Mouse (Mus musculus): ENCODE data around the gene Upp2.

The Upp2 gene

DNA sequence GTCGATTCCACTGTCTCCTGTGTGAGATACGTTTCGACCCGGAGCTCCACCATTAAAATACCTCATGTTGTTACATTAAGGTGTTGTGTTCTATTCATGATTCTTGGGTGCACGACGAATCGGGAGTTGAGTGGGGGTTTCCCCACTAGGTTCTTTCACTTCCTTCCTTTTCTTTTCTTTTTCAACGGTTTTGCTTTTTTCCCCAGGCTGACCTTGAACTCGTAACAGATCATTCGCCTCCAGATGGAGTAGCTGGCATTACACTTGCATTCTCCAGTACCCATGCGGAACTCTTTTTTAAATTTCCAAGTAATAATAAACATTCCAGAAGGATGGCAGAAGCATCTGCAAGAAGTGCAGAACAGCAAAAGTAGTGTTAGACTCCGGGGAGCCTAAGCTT, 58.1 kb downstream of the Upp2 start:
- no peak for DNase-seq

DNA sequence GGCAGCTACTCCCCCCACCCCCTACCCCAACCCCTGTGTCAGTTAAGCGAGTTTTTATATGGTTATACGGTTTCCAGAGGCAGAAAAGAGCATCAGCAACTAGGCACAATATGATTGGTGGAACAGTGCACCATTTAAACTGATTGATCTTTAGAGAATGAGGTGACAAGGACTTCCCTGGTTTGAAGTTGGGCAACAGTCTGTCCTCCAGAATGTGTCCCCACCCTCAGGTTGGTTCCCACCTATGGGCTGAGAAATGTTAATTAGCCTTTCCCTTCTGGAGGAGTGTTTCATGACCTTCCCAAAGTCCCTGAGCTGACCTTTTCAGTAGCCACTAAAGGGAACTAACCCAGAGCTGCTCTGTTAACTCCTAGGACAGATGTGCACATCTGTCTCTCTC, 58.6 kb downstream of the Upp2 start:
- no peak for DNase-seq

DNA sequence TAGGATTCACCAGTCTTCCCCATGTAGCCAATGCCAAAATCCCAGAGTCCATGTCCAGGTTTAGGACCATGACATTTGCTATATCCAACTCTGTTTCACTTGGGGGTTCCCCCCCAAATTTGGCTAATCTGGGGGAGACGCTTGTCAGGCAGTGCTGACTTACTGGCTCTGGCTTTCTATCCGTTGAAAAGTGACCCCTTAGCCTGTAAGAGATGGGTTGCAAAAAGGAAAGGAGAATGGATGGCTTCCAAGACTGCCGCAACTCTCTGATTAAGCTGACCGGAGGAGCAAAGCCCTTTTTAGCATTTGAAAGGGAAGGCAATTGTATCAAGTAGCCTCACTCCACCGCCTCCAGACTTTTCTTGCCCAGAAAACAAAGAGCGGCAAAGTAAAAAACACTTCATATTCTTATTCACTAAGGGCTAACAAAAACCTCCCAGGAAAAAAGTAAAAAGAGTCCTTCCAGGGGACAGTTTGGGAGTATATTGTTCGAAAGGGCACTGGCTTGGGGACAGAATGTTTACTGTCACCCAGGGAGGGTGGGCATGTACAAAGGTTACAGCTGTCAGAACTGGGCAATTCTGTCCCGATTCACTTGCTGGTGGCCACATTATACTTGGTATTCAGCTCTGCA, 59.2 kb downstream of the Upp2 start:
- no peak for DNase-seq

DNA sequence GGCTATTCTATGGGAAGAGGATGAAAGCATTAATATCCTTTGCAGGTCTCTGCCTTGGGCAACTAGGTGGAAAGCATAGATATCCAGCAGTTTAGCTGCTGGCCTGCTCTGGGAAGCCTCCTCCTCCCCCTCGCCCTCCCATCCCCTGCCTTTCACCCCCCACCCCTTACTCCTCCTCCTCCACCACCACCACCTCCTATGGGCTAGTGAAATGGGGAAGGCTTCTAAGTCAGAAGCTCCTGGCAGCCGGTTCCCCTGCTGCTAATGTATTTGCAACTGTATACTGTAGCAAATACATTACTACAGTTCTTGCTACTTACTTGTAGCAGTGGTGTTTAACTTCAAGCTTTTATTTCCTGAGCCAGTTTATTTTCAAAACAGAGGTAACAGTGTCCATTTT, 60.9 kb downstream of the Upp2 start:
- no peak for DNase-seq

- no peak for DNase-seq
Measured at GRCm38 (mm10) chr2:58628993-58629392, 61.9 kb downstream of the Upp2 start.

DNA sequence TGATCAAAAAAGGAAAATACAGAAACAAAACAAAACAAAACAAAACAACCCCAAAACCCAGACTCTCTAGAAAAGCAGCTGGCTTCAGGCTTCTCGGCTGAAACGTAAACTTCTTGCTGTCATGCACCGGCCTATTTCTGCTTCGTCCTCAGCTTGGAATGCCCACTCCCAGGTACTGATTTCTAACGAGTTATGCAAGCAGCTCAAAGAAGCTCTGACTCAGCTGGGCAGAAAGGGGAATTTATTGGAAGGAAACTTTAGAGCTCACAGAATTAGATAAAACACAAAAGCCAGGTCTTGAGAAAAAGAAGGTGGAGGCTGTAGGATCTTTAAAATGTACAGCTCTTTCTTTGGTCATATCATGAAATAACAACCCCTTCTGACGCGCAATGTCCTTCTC, 62.3 kb downstream of the Upp2 start:
- DNase-seq: no peak

GRCm38 (mm10) chr2:58633791-58634190, 66.7 kb downstream of the Upp2 start:
- no peak for DNase-seq

GRCm38 (mm10) chr2:58641761-58642555, 74.9 kb downstream of the Upp2 start:
- DNase-seq: no peak

GRCm38 (mm10) chr2:58645667-58646066, 78.6 kb downstream of the Upp2 start:
- no peak for DNase-seq

DNA sequence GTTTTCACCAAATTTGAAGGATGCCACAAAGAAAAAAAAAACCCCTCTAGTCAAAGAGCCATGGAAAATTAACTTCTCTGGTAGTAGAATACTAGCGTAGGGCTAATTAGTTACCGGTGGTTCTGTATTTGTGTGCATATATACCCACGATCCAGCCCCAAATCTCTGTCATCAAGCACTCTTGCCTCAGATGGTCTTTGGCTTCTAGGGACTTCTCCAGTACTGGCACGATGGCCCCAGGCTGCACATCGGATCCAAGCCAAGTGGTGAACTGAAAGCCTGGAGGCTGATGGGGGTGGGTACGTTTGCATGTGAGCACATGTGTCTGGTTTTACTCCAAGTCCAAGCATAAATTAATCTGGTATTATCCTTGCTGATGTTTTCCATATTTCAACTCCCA, 88.1 kb downstream of the Upp2 start:
- no peak for DNase-seq

- no peak for DNase-seq
Measured at GRCm38 (mm10) chr2:58656959-58657358, 89.9 kb downstream of the Upp2 start.

DNA sequence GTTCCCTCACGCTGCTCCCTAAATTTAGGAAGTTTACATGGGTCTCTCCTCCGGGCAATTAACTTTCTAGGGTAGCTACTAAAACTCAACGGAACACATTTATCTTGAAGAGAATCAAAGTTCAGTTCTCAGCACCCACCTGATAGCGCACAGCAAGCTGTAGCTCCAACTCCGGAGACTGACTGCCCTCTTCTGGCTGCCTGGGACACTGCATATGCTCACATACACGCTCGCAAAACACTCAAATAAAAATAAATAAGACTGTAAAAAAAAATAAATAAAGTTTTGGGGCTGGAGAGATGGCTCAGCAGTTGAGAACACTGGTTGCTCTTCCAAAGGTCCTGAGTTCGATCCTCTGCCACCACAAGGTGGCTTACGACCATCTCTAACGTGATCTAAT, 90.8 kb downstream of the Upp2 start:
- no peak for DNase-seq

DNA sequence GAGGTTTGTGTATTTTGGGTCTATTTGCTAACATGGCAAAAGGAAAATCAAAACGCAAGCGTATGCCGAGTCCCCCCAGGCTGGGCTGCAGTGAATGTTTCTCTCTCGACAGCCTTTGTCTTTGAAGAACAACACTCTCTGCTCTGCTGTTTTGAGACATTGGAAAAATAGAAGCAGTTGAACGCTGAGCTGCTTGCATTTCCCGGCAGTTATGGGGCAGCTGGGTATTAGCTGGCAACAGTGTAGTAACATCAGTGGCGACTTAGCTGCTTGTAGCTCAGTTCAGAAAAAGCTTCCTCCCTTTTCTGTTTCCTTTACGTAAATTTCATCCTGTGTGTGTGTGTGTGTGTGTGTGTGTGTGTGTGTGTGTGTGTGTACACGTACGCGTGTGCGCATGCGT, 93.5 kb downstream of the Upp2 start:
- DNase-seq: no peak

- no peak for DNase-seq
Measured at GRCm38 (mm10) chr2:58661116-58661515, 94.0 kb downstream of the Upp2 start.

- no peak for DNase-seq
Measured at GRCm38 (mm10) chr2:58662661-58663060, 95.6 kb downstream of the Upp2 start.

GRCm38 (mm10) chr2:58663404-58664120, 96.5 kb downstream of the Upp2 start:
- DNase-seq: no peak

GRCm38 (mm10) chr2:58665081-58665814, 98.2 kb downstream of the Upp2 start:
- peak in 1 of 2 experiments; percentile 46 for DNase-seq

GRCm38 (mm10) chr2:58667298-58667697, 100.2 kb downstream of the Upp2 start:
- DNase-seq: no peak

DNA sequence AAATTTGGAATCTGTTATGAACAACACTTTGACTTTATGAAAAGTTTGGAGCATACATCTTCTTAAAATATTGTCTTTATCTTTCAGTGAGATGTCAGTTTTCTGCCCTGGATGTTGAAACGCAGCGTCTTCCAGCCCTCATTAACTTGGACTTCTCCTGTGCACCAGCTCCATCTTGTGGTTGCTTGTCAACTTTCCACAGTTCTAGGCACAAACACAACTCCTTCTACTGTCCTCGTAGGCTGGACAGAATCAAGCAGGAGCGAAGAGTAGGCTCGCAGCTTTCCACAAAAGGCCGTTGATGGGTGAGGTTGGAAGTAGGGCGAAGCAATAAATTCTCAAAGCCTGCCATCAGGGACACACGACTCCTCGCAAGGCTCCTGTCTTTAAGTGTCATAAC, 100.9 kb downstream of the Upp2 start:
- DNase-seq: peak in 1 of 2 experiments; percentile 5

DNA sequence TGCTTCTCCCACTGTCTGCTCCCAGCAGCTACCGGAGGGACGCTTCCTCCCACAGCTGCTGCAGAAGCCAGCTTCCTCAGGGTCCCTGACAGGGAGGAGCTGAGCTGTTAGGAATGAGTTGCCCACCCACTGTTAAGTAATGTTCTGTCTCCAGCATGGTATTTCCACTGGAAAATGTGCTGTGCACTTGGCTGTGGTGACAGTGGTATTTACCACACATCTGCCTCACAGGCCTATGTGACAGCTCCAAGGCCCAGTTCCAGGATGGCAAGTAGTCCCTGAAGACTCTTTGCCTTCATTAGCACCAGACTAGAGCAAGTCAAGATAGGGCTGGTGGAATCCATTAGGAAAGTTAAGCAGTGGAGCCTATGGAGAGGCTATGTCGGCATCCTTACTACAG, 102.0 kb downstream of the Upp2 start:
- no peak for DNase-seq

DNA sequence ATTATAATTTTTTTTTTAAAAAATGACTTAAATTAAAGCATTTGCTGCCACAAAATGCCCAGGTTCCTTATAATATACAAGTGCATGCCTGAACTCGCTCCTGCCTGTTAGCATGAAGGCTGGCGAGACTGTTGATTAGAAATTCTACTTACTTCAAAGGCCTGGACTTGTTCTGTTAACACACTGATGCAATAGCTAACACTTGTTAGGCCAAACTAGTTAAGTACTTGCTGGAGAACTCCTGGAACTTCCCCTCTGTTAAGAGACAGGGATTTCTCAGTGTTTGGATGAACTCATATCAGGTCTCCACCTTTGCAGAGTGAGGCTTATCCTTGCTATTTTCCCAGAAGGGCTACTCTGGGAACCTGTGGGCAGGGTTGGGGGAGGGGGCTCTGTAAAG, 105.4 kb downstream of the Upp2 start:
- no peak for DNase-seq

GRCm38 (mm10) chr2:58679968-58680367, 112.9 kb downstream of the Upp2 start:
- no peak for DNase-seq

GRCm38 (mm10) chr2:58680794-58681193, 113.7 kb downstream of the Upp2 start:
- DNase-seq: peak in 1 of 2 experiments; percentile 25

Data from spleen, adult 18-20 months (tissue).